Mouse (Mus musculus) B cell, adult 2 months (primary cell): ENCODE results near the gene Lats1.
"Not testable (repeated sequence)": the region's sequence is repeated elsewhere in the genome, so short reads cannot be mapped to it uniquely, and the experiment has no call there.

Experiments used
- DNase-seq, 2 experiments: peaks; one replicate each; pipeline ENCODE4 v3.0.0; 2022

Gene Lats1

GRCm38 (mm10) chr10:7727011-7727410 lies 46.0 kb downstream of the Lats1 start:
- peak; percentile 16 to 25 for DNase-seq

DNA sequence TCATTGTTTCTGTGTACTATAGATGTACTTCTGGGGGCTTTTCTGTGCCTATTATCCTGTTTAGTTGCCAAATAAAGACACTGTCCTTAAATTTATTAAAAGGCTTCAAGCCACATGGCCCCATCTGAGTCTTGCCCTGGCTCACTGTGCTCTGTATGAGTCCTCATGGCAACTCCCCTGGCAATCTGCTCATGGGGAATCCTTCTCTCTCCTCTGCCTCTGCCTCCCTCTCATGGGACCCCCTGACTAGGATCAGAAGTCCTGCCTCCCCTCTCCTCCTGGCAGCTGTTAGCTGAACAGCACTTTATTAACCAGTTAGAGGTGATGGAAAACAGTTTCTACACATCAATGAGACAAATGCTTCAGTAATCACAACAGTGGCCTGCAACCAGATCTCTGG lies 50.6 kb downstream of the Lats1 start:
- DNase-seq, result no peak

DNA sequence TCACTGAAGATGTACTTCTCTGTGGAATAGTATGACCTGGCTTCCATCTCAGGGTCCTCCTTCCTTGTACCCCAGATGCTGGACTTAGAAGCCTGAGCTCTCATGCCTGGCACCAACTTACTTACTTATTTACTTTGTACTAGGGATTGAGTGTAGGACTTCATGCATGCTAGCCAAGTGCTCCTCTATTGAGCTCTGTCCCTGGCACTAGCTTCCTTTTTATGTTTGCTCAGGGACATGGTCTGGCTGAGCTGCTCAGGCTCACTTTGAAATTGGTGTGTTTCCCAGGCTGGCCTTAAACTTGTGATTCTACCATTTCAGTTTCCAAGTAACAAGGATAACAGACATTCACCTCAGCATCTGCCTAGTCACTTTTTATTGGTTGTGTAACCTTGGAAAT lies 56.1 kb downstream of the Lats1 start:
- no peak for DNase-seq

GRCm38 (mm10) chr10:7737914-7738313 lies 56.9 kb downstream of the Lats1 start:
- DNase-seq, result no peak

DNA sequence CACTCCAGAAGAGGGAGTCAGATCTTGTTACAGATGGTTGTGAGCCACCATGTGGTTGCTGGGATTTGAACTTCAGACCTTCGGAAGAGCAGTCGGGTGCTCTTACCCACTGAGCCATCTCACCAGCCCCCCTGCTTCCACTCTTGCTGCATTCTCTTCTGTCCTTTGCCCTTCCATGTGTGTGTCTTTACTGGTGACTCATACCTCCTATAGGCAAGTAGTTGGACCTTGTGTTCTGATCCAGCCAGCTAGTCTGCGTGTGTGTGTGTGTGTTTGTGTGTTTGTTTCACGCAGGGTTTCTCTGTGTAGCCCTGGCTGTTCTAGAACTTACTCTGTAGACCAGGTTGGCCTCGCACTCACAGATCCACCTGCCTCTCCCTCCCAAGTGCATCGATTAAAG lies 64.5 kb downstream of the Lats1 start:
- not testable (repeated sequence) for DNase-seq

- DNase-seq, result no peak
Measured at GRCm38 (mm10) chr10:7748752-7749151, 67.7 kb downstream of the Lats1 start.

DNA sequence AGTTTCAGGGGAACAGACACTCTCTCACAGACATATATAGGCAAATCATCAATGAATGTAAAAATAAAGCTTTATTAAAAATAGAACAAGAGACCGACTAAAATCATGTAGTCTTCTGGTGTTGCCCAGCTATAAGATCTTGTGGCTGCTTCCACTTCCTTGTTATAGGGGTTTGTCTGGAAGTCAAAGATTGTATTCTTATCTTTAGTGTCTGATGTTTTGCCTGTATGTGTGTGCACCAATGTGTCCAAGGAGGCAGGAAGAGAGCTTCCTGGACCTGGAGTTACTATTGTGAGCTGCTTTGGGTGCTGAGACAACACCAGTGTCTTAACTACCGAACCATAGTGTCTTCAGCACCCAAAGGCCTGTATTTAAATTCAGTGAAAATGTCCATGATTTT lies 76.5 kb downstream of the Lats1 start:
- DNase-seq, result no peak
